Mouse (Mus musculus): ENCODE data around the gene Ccne1. TPM values are rescaled to one million over a fixed set of nuclear protein-coding genes. Genes with fewer than 3 reads are reported as not detected.

Ccne1 gene
- total and polyA plus RNA-seq, 3 experiments, result 43.7 to 109 (median 70.0) TPM

DNA sequence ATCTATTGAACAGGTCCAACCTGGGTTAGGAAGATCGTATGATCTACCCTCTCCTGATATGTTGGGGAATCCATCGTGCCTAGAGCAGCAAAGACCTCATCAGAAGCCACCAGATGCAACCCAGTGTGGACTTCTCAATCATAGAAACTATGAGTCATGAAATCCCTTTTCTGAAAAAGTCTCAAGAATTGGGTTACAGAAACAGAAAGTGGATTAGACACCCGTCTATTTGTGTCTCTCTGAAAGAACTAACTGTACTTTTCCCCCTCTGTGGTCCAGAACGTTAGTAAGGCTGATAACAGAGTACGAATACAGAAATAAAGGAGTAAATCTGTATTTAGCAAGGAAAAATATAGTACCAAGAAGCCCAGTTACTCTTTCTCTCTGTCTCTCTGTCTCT, 36.3 kb downstream of the Ccne1 start:
- Histone ChIP-seq H3K27me3 (replicated peaks) (no peaks in the 10 kb centered on the region), H3K79me2 (replicated peaks; ENCODE audit: control insufficient read depth, extremely low read depth, insufficient read depth, poor library complexity, severe bottlenecking) (no peaks in the 10 kb centered on the region), H3K4me3 (replicated peaks in 1 of 3; ENCODE audit: low read depth in 2 of 3, low read length in 2 of 3, poor library complexity in 1 of 3) (no peak overlapping the region), H3K4me2 (ENCODE audit: insufficient read depth, low read depth, poor library complexity, severe bottlenecking) (peak overlapping the region; percentile 9), H3K4me1 (ENCODE audit: control insufficient read depth in 1 of 2, insufficient read depth in 2 of 2) (peaks cover 2 to 15% of the 10 kb centered on the region in 2 experiments; a peak in 2 of 4 replicates), H3K9ac (ENCODE audit: insufficient read depth, low read depth) (peak overlapping the region; percentile 40; the same call in 1 of the 2 replicates), H3K27ac (ENCODE audit: insufficient read depth, low read depth) (no peak overlapping the region), H3K36me3 (replicated peaks in 1 of 2; ENCODE audit: control insufficient read depth in 1 of 2, insufficient read depth in 1 of 2, low read length in 1 of 2) (no peaks in the 10 kb centered on the region), H3K9me3 (replicated peaks; ENCODE audit: low read length) (peaks cover 2% of the 10 kb centered on the region)
- TF ChIP-seq TCF12 (IDR thresholded peaks at IDR 0.05; ENCODE audit: low read depth, low read length), result 0 out of 2 replicates have a peak, but pooled peaks have one; percentile 18
- no peak; the same call in 1 of the 2 replicates for TF ChIP-seq RAD21 (IDR thresholded peaks at IDR 0.05; ENCODE audit: low read depth, low read length)
- no peak for TF ChIP-seq MAZ (IDR thresholded peaks at IDR 0.05; ENCODE audit: low read depth, low read length)
- no peak for TF ChIP-seq POLR2AphosphoS2 (IDR thresholded peaks at IDR 0.05; ENCODE audit: low read depth, low read length)
- TF ChIP-seq SIN3A (IDR thresholded peaks at IDR 0.05; ENCODE audit: low read length), result 0 out of 2 replicates have a peak, but pooled peaks have one; percentile 11
- TF ChIP-seq ETS1 (conservative IDR thresholded peaks at IDR 0.05; ENCODE audit: low read depth, low read length), result peak; percentile 83
- TF ChIP-seq BHLHE40 (IDR thresholded peaks at IDR 0.05; ENCODE audit: low read depth, low read length), result 0 out of 2 replicates have a peak, but pooled peaks have one; percentile 8
- TF ChIP-seq EP300 (IDR thresholded peaks at IDR 0.05; ENCODE audit: low read length), result peak; percentile 77
- no peak for TF ChIP-seq ELF1 (IDR thresholded peaks at IDR 0.05; ENCODE audit: low read depth, low read length)
- peak; percentile 79; the same call in 1 of the 2 replicates for TF ChIP-seq MEF2A (IDR thresholded peaks at IDR 0.05; ENCODE audit: borderline replicate concordance, low read depth, low read length)
- TF ChIP-seq JUND (conservative IDR thresholded peaks at IDR 0.05; ENCODE audit: low read depth, low read length), result peak; percentile 82
- peak; percentile 66 for TF ChIP-seq JUN (IDR thresholded peaks at IDR 0.05; ENCODE audit: insufficient read depth, low read depth, low read length)
- no peak for TF ChIP-seq KAT2A (IDR thresholded peaks at IDR 0.05; ENCODE audit: insufficient replicate concordance, low read length)
- no peak for TF ChIP-seq PAX5 (IDR thresholded peaks at IDR 0.05; ENCODE audit: low read length)
- TF ChIP-seq TBP (conservative IDR thresholded peaks at IDR 0.05; ENCODE audit: low read depth, low read length), result no peak
- no peak for TF ChIP-seq SMC3 (IDR thresholded peaks at IDR 0.05; ENCODE audit: low read depth, low read length)
- no peak for TF ChIP-seq NELFE (IDR thresholded peaks at IDR 0.05; ENCODE audit: low read depth, low read length)
- TF ChIP-seq MAX (IDR thresholded peaks at IDR 0.05; ENCODE audit: low read length), result no peak
- TF ChIP-seq IRF4 (IDR thresholded peaks at IDR 0.05; ENCODE audit: low read depth, low read length), result peak; percentile 66
- in situ Hi-C loops (cut with MboI; ENCODE audit: low pct_ligation_motif_present, low pct_unique_long_range_greater_than_20kb, low sequenced_read_pairs), result no loop called here
- peak; percentile 54 for DNase-seq (ENCODE audit: extremely low read depth)
- dilution Hi-C loops (cut with MboI; ENCODE audit: extremely low pct_ligation_motif_present, extremely low pct_unique_long_range_greater_than_20kb, low sequenced_read_pairs), result no loop called here

DNA sequence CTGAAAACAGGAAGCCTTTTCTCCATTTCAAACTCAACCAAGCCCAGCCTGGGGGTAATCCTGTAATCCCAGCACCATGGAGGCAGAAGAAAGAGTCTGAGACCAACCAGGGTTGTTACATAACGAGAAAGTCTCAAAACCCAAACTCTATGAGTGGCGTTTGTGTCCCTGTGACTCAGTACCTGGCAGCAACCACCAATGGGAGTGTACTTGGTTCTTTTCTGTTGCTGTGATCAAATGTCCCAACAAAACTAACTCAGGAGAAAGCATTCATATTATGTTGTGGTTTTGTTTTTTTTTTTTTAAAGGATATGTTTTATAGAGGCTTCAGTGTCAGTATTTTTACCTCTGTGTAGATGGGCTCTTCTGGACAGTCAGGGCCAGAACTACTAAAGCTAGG, 36.7 kb downstream of the Ccne1 start:
- Histone ChIP-seq H3K4me2 (ENCODE audit: insufficient read depth, low read depth, poor library complexity, severe bottlenecking) (peak overlapping the region; percentile 9; the same call in 1 of the 2 replicates), H3K79me2 (replicated peaks; ENCODE audit: control insufficient read depth, extremely low read depth, insufficient read depth, poor library complexity, severe bottlenecking) (no peaks in the 10 kb centered on the region), H3K27me3 (replicated peaks) (no peaks in the 10 kb centered on the region), H3K36me3 (replicated peaks in 1 of 2; ENCODE audit: control insufficient read depth in 1 of 2, insufficient read depth in 1 of 2, low read length in 1 of 2) (no peaks in the 10 kb centered on the region), H3K4me1 (ENCODE audit: control insufficient read depth in 1 of 2, insufficient read depth in 2 of 2) (peaks cover 2 to 15% of the 10 kb centered on the region in 2 experiments; a peak in 2 of 4 replicates), H3K27ac (ENCODE audit: insufficient read depth, low read depth) (no peak overlapping the region), H3K9ac (ENCODE audit: insufficient read depth, low read depth) (peak overlapping the region; percentile 40; the same call in 1 of the 2 replicates), H3K9me3 (replicated peaks; ENCODE audit: low read length) (peaks cover 2% of the 10 kb centered on the region), H3K4me3 (replicated peaks in 1 of 3; ENCODE audit: low read depth in 2 of 3, low read length in 2 of 3, poor library complexity in 1 of 3) (no peak overlapping the region)
- in situ Hi-C loops (cut with MboI; ENCODE audit: low pct_ligation_motif_present, low pct_unique_long_range_greater_than_20kb, low sequenced_read_pairs) (no loop called here), dilution Hi-C loops (cut with MboI; ENCODE audit: extremely low pct_ligation_motif_present, extremely low pct_unique_long_range_greater_than_20kb, low sequenced_read_pairs) (no loop called here)
- no peak for DNase-seq (ENCODE audit: extremely low read depth)
- TF ChIP-seq KAT2A (IDR thresholded peaks at IDR 0.05; ENCODE audit: insufficient replicate concordance, low read length) (no peak), UBTF (IDR thresholded peaks at IDR 0.05; ENCODE audit: low read depth, low read length) (no peak), BHLHE40 (IDR thresholded peaks at IDR 0.05; ENCODE audit: low read depth, low read length) (no peak), HCFC1 (IDR thresholded peaks at IDR 0.05; ENCODE audit: low read depth, low read length) (no peak), SIN3A (IDR thresholded peaks at IDR 0.05; ENCODE audit: low read length) (peak; percentile 46; the same call in 1 of the 2 replicates), MXI1 (IDR thresholded peaks at IDR 0.05; ENCODE audit: low read depth, low read length) (no peak), JUN (IDR thresholded peaks at IDR 0.05; ENCODE audit: insufficient read depth, low read depth, low read length) (no peak), PAX5 (IDR thresholded peaks at IDR 0.05; ENCODE audit: low read length) (no peak), MAX (IDR thresholded peaks at IDR 0.05; ENCODE audit: low read length) (no peak)
